Mouse (Mus musculus): ENCODE measurements at regions not wholly inside any gene's neighbourhood (a gene's known extent, or its start where the extent isn't known, plus 50 kb on each side); places are given as distances from the start of the nearest gene placed in this dataset. TPM values are rescaled to one million over a fixed set of nuclear protein-coding genes. Genes with fewer than 3 reads are reported as not detected.
A peak's percentile ranks its signal among the peaks of the same experiment; 100 is the strongest.

- DNase-seq (peak; percentile 37), ATAC-seq (ENCODE audit: low FRiP score, low TSS enrichment) (no peak)
- H3K4me3 ChIP-seq (replicated peaks; ENCODE audit: low read depth, low read length): no peak overlapping the region
- 80% methylated on average over 4 of the region's 4 CpGs for WGBS
- H3K27me3 ChIP-seq (ENCODE audit: control insufficient read depth, insufficient read depth, low read length): no peaks in the 10 kb centered on the region
- H3K27ac ChIP-seq (replicated peaks; ENCODE audit: low read depth, low read length): no peak overlapping the region
- no peaks in the 10 kb centered on the region for H3K36me3 ChIP-seq (ENCODE audit: control insufficient read depth, insufficient read depth, low read length)
- H3K9me3 ChIP-seq (ENCODE audit: control insufficient read depth, low read length): no peaks in the 10 kb centered on the region
- no peak overlapping the region for H3K4me2 ChIP-seq (ENCODE audit: low read length)
- no peaks in the 10 kb centered on the region for H3K4me1 ChIP-seq (ENCODE audit: control insufficient read depth, insufficient read depth, low read length)
- H3K9ac ChIP-seq (replicated peaks; ENCODE audit: low read length): no peak overlapping the region
Measured at GRCm38 (mm10) chr6:107431033-107431432, 98.5 kb upstream of the Lrrn1 start.

GRCm38 (mm10) chr6:107442058-107442457, 87.5 kb upstream of the Lrrn1 start:
- ATAC-seq (ENCODE audit: low FRiP score, low TSS enrichment): no peak
- Histone ChIP-seq H3K27ac (replicated peaks; ENCODE audit: low read depth, low read length) (no peak overlapping the region), H3K36me3 (ENCODE audit: control insufficient read depth, insufficient read depth, low read length) (no peaks in the 10 kb centered on the region), H3K4me2 (ENCODE audit: low read length) (no peak overlapping the region), H3K9ac (replicated peaks; ENCODE audit: low read length) (no peak overlapping the region), H3K27me3 (ENCODE audit: control insufficient read depth, insufficient read depth, low read length) (no peaks in the 10 kb centered on the region), H3K4me3 (replicated peaks; ENCODE audit: low read depth, low read length) (no peak overlapping the region), H3K4me1 (ENCODE audit: control insufficient read depth, insufficient read depth, low read length) (no peaks in the 10 kb centered on the region), H3K9me3 (ENCODE audit: control insufficient read depth, low read length) (no peaks in the 10 kb centered on the region)
- DNase-seq: peak; percentile 18
- WGBS: 62% methylated on average over 1 of the region's 1 CpGs

- 76% methylated on average over 3 of the region's 3 CpGs for WGBS
- ATAC-seq (ENCODE audit: low FRiP score, low TSS enrichment): no peak
Measured at GRCm38 (mm10) chr6:107444336-107444735, 85.2 kb upstream of the Lrrn1 start.

GRCm38 (mm10) chr6:107459220-107459619, 70.3 kb upstream of the Lrrn1 start:
- 93% methylated on average over 1 of the region's 1 CpGs for WGBS
- DNase-seq (no peak), ATAC-seq (ENCODE audit: low FRiP score, low TSS enrichment) (no peak)
- H3K27me3 ChIP-seq (ENCODE audit: control insufficient read depth, insufficient read depth, low read length): no peaks in the 10 kb centered on the region
- H3K4me1 ChIP-seq (ENCODE audit: control insufficient read depth, insufficient read depth, low read length): 0 out of 2 replicates have a peak, but pooled peaks cover 3% of the 10 kb centered on the region
- H3K4me2 ChIP-seq (ENCODE audit: low read length): no peak overlapping the region
- no peak overlapping the region for H3K4me3 ChIP-seq (replicated peaks; ENCODE audit: low read depth, low read length)
- no peak overlapping the region for H3K9ac ChIP-seq (replicated peaks; ENCODE audit: low read length)
- H3K9me3 ChIP-seq (ENCODE audit: control insufficient read depth, low read length): no peaks in the 10 kb centered on the region
- no peaks in the 10 kb centered on the region for H3K36me3 ChIP-seq (ENCODE audit: control insufficient read depth, insufficient read depth, low read length)
- H3K27ac ChIP-seq (replicated peaks; ENCODE audit: low read depth, low read length): no peak overlapping the region

More at GRCm38 (mm10) chr6:107444336-107444735, 85.2 kb upstream of the Lrrn1 start:
- no peak for DNase-seq
- H3K9me3 ChIP-seq (ENCODE audit: control insufficient read depth, low read length): no peaks in the 10 kb centered on the region
- H3K4me2 ChIP-seq (ENCODE audit: low read length): no peak overlapping the region
- H3K27ac ChIP-seq (replicated peaks; ENCODE audit: low read depth, low read length): no peak overlapping the region
- no peaks in the 10 kb centered on the region for H3K4me1 ChIP-seq (ENCODE audit: control insufficient read depth, insufficient read depth, low read length)
- H3K4me3 ChIP-seq (replicated peaks; ENCODE audit: low read depth, low read length): no peak overlapping the region
- no peaks in the 10 kb centered on the region for H3K27me3 ChIP-seq (ENCODE audit: control insufficient read depth, insufficient read depth, low read length)
- no peaks in the 10 kb centered on the region for H3K36me3 ChIP-seq (ENCODE audit: control insufficient read depth, insufficient read depth, low read length)
- H3K9ac ChIP-seq (replicated peaks; ENCODE audit: low read length): no peak overlapping the region

GRCm38 (mm10) chr6:107462440-107462839, 67.1 kb upstream of the Lrrn1 start:
- Histone ChIP-seq H3K27me3 (ENCODE audit: control insufficient read depth, insufficient read depth, low read length) (no peaks in the 10 kb centered on the region), H3K4me3 (replicated peaks; ENCODE audit: low read depth, low read length) (no peak overlapping the region), H3K9me3 (ENCODE audit: control insufficient read depth, low read length) (no peaks in the 10 kb centered on the region), H3K9ac (replicated peaks; ENCODE audit: low read length) (no peak overlapping the region), H3K27ac (replicated peaks; ENCODE audit: low read depth, low read length) (no peak overlapping the region), H3K4me2 (ENCODE audit: low read length) (no peak overlapping the region), H3K4me1 (ENCODE audit: control insufficient read depth, insufficient read depth, low read length) (0 out of 2 replicates have a peak, but pooled peaks cover 3% of the 10 kb centered on the region), H3K36me3 (ENCODE audit: control insufficient read depth, insufficient read depth, low read length) (no peaks in the 10 kb centered on the region)
- ATAC-seq (ENCODE audit: low FRiP score, low TSS enrichment): peak; percentile 79
- 0% methylated on average over 2 of the region's 2 CpGs for WGBS
- DNase-seq: peak; percentile 64

- Histone ChIP-seq H3K27me3 (ENCODE audit: control insufficient read depth, insufficient read depth, low read length) (no peaks in the 10 kb centered on the region), H3K9me3 (ENCODE audit: control insufficient read depth, low read length) (no peaks in the 10 kb centered on the region), H3K4me1 (ENCODE audit: control insufficient read depth, insufficient read depth, low read length) (no peaks in the 10 kb centered on the region), H3K4me3 (replicated peaks; ENCODE audit: low read depth, low read length) (no peak overlapping the region), H3K4me2 (ENCODE audit: low read length) (no peak overlapping the region), H3K27ac (replicated peaks; ENCODE audit: low read depth, low read length) (no peak overlapping the region), H3K9ac (replicated peaks; ENCODE audit: low read length) (no peak overlapping the region), H3K36me3 (ENCODE audit: control insufficient read depth, insufficient read depth, low read length) (no peaks in the 10 kb centered on the region)
- ATAC-seq (ENCODE audit: low FRiP score, low TSS enrichment): no peak
- DNase-seq: no peak
- WGBS: 79% methylated on average over 2 of the region's 2 CpGs
Measured at GRCm38 (mm10) chr6:107473395-107473794, 56.2 kb upstream of the Lrrn1 start.

- H3K9ac ChIP-seq (replicated peaks; ENCODE audit: low read length): no peak overlapping the region
- H3K4me2 ChIP-seq (ENCODE audit: low read length): no peak overlapping the region
- no peaks in the 10 kb centered on the region for H3K9me3 ChIP-seq (ENCODE audit: control insufficient read depth, low read length)
- H3K4me1 ChIP-seq (ENCODE audit: control insufficient read depth, insufficient read depth, low read length): no peaks in the 10 kb centered on the region
- H3K27me3 ChIP-seq (ENCODE audit: control insufficient read depth, insufficient read depth, low read length): no peaks in the 10 kb centered on the region
- ATAC-seq (ENCODE audit: low FRiP score, low TSS enrichment) (no peak), DNase-seq (no peak)
- H3K36me3 ChIP-seq (ENCODE audit: control insufficient read depth, insufficient read depth, low read length): no peaks in the 10 kb centered on the region
- WGBS: 64% methylated on average over 4 of the region's 4 CpGs
- H3K4me3 ChIP-seq (replicated peaks; ENCODE audit: low read depth, low read length): no peak overlapping the region
- H3K27ac ChIP-seq (replicated peaks; ENCODE audit: low read depth, low read length): no peak overlapping the region
Measured at GRCm38 (mm10) chr6:107474125-107474524, 55.4 kb upstream of the Lrrn1 start.

Small RNA genes lying in the stretch of these regions (microRNA-seq; reads per million reads assigned to microRNA genes)
- gene Gm27690: not detected

All from midbrain, embryonic 14.5 days (tissue).